Mouse (Mus musculus) retina, embryonic 14.5 days (tissue): ENCODE results near the gene Fgfr2.

Experiments used
- DNase-seq: peaks from one replicate; pipeline ENCODE4 v3.0.0-alpha.2; 2015; ENCODE audit warnings: low spot score

Gene Fgfr2

GRCm38 (mm10) chr7:132171716-132172115, 951.4 kb downstream of the Fgfr2 start:
- no peak for DNase-seq

- no peak for DNase-seq
Measured at GRCm38 (mm10) chr7:132169419-132170169, 953.6 kb downstream of the Fgfr2 start.

DNA sequence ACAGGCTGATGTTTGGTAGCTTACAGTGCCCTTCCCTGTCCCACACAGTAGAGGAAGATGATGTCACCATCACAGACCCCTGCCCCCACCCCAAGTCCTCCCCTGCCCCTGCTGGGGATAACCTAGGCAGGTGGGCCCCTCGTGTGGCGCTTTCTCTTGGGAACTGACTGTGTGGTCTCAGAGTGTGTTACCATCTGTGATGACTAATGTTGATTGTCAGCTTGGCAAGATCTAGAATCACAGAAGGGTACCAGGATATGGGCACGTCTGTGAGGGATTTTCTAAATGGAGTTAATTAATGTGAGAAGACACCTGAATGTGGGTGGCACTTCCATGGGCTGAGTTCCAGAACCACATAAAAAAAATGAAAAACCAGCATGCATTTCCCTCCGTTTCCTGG, 955.9 kb downstream of the Fgfr2 start:
- no peak for DNase-seq

GRCm38 (mm10) chr7:132162254-132162653, 960.9 kb downstream of the Fgfr2 start:
- no peak for DNase-seq

DNA sequence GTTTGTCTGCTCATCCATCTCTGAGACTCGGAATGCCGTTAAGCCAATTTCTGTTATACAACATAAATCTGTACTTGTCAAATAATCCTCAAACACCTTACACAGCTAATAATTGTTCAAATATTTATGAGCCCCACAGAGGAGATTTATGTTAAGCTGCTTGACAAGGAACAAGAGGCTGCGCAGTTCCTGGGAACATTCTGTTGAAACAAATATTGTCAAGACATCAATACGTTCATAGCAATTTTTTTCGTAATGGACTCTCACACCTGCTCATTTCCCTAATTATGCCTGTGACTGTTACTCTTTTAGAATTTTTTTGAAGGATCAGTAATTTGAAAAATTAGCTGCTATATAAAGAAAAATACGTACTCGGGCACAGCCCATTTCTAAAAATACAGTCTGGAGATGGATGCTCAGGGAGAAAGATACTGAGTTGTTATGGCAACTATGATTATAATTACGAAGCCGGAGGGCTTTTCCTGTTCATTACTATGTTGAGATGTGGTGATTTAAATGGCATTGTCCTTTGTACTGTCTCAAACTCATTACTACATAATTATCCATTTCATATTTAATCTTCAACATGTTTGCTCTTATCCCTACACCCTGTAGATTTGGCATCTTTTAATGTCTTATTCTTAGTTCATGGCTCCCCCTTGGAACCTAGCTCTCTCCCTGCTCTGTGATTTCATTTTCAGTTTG, 964.7 kb downstream of the Fgfr2 start:
- no peak for DNase-seq

GRCm38 (mm10) chr7:132154368-132154961, 968.7 kb downstream of the Fgfr2 start, which contains the start of gene Cpxm2:
Gene Cpxm2, minus strand, starts transcription at chr7:132154739.
- peak; percentile 26 for DNase-seq

GRCm38 (mm10) chr7:132153725-132154147, 969.4 kb downstream of the Fgfr2 start:
- no peak for DNase-seq

GRCm38 (mm10) chr7:132145227-132145800, 977.8 kb downstream of the Fgfr2 start:
- no peak for DNase-seq

- no peak for DNase-seq
Measured at GRCm38 (mm10) chr7:132128687-132129086, 994.5 kb downstream of the Fgfr2 start.

- no peak for DNase-seq
Measured at GRCm38 (mm10) chr7:132124948-132125347, 998.2 kb downstream of the Fgfr2 start.

DNA sequence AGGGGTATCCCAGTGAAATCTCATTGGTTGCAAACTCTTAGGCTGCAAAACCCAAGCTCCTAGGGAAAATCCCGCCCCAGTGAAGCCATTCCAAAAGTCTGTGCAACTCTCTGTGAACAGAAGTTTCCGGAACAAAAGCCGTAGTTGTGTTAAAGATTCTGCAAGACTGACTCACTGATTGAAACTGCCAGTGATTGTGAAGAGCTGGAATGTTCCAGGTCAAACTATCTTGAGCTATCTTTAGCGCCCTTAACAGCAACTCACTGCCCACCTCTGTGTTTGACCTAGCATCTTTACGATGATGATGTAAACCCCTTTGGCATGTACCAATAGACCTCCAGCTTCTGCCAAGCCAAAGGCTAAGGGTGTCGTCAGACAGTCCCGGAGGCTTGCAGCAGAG, 999.9 kb downstream of the Fgfr2 start:
- no peak for DNase-seq

GRCm38 (mm10) chr7:132119817-132120216, 1003.3 kb downstream of the Fgfr2 start:
- DNase-seq, result no peak

GRCm38 (mm10) chr7:132111770-132112169, 1011.4 kb downstream of the Fgfr2 start:
- no peak for DNase-seq

DNA sequence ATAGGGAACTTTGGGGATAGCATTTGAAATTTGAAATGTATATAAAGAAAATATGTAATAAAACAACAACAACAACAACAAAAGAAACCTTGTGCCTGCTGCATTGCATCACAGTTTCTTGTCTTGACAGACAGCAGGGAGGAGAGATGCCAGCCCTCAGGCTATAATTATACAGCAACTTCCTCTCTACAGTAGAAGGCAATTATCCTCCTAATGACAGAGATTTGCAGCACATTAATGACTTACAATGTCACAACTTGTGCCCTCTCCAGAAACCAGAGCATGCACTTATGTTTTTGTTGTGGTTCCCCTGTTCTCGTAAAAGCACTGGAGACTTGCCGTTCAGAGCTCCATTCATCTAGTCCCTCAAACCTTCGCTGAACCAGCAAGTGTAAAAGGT, 1012.8 kb downstream of the Fgfr2 start:
- no peak for DNase-seq

DNA sequence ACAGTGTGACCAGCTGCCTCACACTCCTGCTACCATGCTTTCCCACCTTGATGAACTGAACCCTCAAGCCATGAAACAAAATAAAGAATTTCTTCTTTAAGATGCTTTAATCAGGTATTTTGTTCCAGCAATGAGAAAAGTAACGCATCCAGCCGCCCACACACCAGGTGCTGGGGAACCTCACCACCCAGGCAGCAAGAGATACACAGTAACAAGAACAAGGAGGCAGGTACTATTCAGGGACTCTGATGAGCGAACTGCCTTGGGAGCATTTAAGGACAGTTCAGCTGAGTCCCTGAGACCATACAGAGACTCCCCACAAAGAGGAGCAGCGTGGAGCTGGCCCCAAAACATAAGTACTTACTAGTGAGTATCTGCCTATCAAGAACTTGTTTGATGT, 1016.3 kb downstream of the Fgfr2 start:
- no peak for DNase-seq

DNA sequence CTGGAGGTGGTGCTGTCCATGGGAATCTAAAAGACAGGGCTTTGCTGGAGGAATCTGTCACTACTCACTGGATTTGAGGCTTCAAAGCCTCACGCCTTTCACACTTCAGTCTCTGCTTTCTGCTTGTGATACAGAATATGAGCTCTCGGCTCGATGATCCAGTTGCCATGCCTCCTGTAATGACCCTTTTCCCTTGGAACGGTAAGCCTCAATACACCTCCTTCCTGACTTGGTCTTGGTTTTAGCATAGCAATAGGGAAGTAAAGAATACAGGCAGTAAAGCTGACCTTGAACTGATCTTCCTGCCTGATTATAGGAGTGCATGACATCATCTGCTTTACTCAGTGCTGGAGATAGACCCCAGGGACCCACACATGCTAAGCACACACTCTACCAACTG, 1017.8 kb downstream of the Fgfr2 start:
- DNase-seq, result no peak

DNA sequence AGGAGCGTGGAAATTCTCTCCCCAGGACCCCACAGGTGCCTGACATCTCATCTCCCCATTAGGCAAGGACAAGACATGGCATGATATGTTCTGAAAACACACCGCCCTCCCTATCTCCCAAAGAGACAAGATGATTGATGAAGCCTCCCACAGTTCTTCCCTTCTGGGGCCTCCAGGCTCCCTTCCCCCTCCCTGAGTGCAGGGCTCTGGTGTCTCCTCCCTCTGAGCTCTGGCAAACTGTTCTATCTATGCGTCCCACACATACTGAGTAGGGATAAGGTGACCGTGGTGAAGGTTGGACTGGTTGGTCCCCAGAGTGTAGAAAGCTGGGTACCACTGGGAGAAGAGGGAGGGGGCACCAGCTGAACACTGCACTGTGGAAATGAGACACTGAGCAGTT, 1024.7 kb downstream of the Fgfr2 start:
- no peak for DNase-seq

DNA sequence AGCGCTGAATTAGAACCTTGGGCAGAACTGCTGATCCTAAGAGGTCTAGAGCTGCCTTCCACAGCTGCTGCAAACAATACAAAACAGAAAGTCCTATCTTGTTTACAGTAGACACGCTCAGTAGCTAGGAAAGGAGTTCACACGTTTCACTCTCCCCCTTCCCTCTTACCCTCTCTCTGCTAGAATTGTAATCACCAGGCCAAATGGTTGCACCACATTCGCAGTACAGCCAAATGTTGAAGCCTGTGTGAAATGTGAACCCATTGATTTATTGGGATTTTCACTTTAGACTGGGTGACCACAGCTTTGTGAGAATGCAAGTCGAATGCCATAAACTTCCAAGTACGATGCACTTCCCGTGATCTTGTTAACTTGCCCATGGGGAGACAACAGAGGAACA, 1028.5 kb downstream of the Fgfr2 start:
- DNase-seq, result no peak

DNA sequence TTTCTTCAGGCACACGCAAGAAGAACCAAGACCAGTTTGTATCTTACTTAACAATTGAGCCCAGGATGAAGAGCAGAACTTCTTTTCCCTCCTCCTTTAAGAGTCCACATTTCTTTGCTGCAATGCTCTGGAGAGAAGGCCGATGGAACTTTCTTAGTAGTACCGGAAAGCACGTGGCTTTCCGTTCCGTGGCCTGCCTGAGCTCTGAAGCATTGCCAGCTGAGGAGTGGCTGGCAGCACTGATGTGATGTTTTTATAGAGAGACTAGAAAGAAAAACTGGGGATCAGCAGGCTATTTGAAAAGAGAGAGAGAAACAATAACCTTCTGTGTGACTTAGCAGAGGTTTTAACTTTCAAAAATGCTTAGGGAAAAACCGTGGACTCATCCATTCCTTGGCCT, 1031.6 kb downstream of the Fgfr2 start:
- no peak for DNase-seq

DNA sequence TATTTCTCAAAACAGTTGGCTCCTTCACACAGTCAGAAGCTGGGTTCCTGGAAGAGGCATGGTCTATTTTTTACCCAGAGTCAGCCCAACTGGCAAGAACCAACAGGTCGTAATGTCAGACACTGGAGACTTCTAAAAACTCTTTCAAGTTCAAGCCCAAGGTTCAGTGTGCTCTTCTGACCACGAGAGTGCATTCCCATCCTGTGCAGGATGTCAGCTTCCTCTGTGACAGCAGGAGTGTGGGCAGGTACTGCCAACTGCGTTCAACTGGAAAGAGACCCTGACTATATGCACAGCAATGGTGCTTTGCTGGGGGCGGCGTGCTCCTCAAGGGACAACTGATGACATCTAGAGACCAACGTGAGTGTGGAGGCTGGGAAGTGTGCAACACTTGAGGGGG, 1034.5 kb downstream of the Fgfr2 start:
- DNase-seq, result no peak

GRCm38 (mm10) chr7:132088181-132088580, 1035.0 kb downstream of the Fgfr2 start:
- no peak for DNase-seq

DNA sequence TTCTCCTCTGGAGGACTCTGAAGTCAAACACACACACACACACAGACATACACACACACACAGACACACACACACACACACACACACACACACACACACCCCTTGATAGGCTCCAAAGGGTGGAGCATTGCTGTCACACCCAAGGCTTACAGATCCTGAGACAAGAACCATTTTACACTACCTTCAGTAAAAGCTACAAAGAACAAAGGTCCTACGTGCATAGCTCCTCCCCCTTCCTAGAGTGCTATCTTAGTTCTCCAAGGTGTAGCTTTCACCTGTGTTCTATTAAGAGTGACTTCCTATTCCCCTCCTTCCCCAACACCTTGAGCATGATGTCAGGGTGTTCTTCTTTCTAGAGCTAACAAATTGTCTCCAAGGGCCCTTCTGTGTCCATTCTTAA, 1047.3 kb downstream of the Fgfr2 start:
- DNase-seq, result no peak

DNA sequence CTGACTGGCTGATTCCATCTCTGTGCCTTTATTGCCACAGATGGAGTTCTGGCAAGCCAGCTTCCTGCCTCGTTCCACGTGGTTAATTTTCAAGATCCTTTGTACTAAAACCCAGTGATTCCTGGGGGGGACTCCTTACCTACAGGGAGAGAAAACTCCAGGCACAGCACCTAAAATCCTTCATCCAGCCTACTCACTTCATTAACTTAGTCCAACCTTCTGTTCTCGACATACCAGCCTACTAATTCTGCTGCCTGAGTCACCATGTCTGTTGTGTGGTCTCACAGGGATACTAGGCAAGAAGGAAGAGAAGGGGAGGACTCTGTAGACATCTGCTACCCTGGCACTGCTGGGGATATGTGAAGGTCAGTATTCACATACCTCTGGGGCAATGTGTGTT, 1048.6 kb downstream of the Fgfr2 start:
- no peak for DNase-seq
